Mouse (Mus musculus) bone marrow macrophage, adult 2 months (primary cell): ENCODE results near the gene Ank3.

ENCODE experiments used
- CTCF ChIP-seq: IDR thresholded peaks from 2 replicates; pipeline ENCODE4 v1.5.1; 2012; ENCODE audit warnings: low read depth, mild to moderate bottlenecking, low read length, moderate library complexity
- POLR2A ChIP-seq: IDR thresholded peaks from 2 replicates; pipeline ENCODE4 v1.6.1; 2012; ENCODE audit warnings: mild to moderate bottlenecking, low read depth, low read length, borderline replicate concordance

DNA sequence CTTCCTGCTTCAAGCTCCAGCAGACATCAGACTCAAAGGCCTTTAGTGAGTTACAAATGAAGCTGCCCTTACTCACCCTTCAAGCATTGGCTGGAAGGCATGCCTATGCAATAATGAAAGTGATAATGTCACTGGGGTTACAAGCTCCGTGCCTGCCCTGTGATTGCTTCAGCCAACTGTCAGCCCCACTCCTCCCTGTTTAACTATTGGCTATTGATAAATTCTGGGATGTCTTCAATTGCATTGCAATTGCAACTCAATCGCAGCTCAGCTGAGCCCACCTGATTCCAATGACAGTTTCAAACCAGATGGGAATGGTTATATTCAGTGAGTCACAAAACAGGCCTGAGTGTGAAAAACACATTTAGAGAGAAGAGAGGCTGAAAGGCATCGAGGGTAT lies 80.3 kb downstream of the Ank3 start:
- no peak for TF ChIP-seq CTCF
- no peak for TF ChIP-seq POLR2A
